Mouse (Mus musculus): ENCODE data around the gene Ubald2. TPM values are rescaled to one million over a fixed set of nuclear protein-coding genes. Genes with fewer than 3 reads are reported as not detected.

Ubald2 gene
- total and polyA plus RNA-seq, 3 experiments: 56.8 to 77.7 TPM; not detected in 1

DNA sequence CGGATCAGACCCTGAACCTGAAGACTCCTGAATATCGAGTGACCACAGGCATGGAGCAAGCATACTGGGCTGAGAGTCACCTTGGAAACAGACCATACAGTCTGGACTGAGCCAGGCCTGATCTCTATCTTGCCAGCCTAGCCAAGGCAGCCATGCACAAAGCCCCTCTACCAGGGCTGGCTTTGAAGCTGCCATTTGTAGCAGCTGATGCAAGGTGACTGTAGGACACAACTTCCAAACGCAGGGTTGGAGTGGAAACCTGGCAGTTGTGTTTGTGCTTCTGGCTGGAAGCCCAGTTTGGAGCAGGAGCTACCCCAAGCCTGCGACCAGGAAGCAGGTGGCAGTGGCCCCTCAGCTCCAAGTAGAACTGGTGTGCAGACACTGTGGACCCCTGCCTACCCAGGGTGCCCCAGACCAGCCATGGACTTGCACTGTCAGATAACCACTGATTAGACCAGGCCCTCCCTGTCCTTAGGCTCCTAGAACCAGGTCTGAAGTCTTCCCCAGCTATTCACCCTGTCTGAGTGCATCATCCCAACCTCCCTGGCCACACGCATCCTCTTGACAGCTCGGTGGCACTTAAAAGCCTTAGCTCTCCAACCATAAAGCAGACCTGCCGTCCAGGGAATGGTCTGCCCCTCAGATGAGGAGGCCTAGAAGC lies 6.6 kb downstream of the Ubald2 start:
- H3K79me2 ChIP-seq (ENCODE audit: control insufficient read depth, insufficient read depth, low read length, poor library complexity): no peaks in the 10 kb centered on the region; the same call in 1 of the 2 replicates
- no peaks in the 10 kb centered on the region for H3K9me3 ChIP-seq (replicated peaks; ENCODE audit: insufficient read depth, low read length)
- DNase-seq (ENCODE audit: low read depth, low spot score): peak; percentile 53
- H3K4me3 ChIP-seq (ENCODE audit: control insufficient read depth in 1 of 2, insufficient read depth in 1 of 2, low read depth in 2 of 2, low read length in 2 of 2): no peak overlapping the region
- no peaks in the 10 kb centered on the region for H3K27me3 ChIP-seq (ENCODE audit: control insufficient read depth in 1 of 2, insufficient read depth in 2 of 2, low read length in 2 of 2)
- H3K4me1 ChIP-seq (ENCODE audit: control insufficient read depth in 1 of 2, insufficient read depth in 2 of 2, low read length in 2 of 2): peaks cover 12 to 24% of the 10 kb centered on the region in 2 experiments
- peaks cover 0 to 19% of the 10 kb centered on the region in 2 experiments; a peak in 3 of 4 replicates for H3K36me3 ChIP-seq (ENCODE audit: control insufficient read depth in 1 of 2, insufficient read depth in 2 of 2, low read length in 2 of 2)
- H3K9ac ChIP-seq (ENCODE audit: control insufficient read depth, low read depth, low read length, poor library complexity, severe bottlenecking): no peak overlapping the region
- TF ChIP-seq USF1 (IDR thresholded peaks at IDR 0.05; ENCODE audit: low read depth, low read length) (no peak), POLR2AphosphoS2 (IDR thresholded peaks at IDR 0.05; ENCODE audit: low read length) (peak; percentile 61; the same call in 1 of the 2 replicates)
- H3K27ac ChIP-seq (ENCODE audit: control insufficient read depth, low read depth, low read length): no peak overlapping the region

DNA sequence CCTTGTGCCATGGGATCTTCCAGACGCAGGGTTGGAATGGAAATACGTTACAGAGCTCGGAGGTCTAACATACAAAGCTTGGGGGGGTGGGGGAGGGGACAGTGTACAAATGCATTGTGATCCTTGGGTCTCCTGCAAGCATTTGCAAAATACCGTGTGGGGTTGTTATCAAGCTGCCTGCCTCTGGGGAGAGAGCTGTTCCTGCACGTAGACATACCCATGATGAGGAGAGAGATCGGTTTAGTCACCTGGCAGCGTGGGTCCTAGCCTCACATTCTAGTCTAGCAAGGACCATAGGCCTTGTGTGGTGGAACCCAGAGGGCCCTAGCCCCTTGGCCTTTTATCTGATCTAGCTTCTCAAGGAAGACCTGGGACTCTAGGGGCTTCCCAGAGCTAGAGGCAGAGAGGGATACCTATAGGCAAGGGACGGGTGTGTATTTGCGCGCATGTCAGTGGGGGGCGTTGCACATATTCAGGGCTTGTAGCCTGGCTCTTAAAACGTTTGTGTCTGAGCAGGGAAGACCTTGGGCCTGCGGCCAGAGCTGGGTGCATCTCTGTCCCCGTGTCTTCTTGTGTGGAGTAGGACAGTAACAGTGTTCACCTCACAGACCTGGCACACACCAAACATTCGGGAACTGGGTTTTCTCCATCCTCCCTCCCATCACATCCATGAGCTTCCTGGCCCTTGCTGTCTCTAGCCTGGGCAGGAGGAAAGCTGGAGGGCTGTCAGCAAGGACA lies 8.4 kb downstream of the Ubald2 start:
- peaks cover 2 to 7% of the 10 kb centered on the region in 2 experiments; a peak in 3 of 4 replicates for H3K4me1 ChIP-seq (ENCODE audit: control insufficient read depth in 1 of 2, insufficient read depth in 2 of 2, low read length in 2 of 2)
- DNase-seq (ENCODE audit: low read depth, low spot score): no peak
- H3K9me3 ChIP-seq (replicated peaks; ENCODE audit: insufficient read depth, low read length): no peaks in the 10 kb centered on the region
- H3K4me3 ChIP-seq (ENCODE audit: control insufficient read depth in 1 of 2, insufficient read depth in 1 of 2, low read depth in 2 of 2, low read length in 2 of 2): no peak overlapping the region
- H3K36me3 ChIP-seq (ENCODE audit: control insufficient read depth in 1 of 2, insufficient read depth in 2 of 2, low read length in 2 of 2): peaks cover 0 to 3% of the 10 kb centered on the region in 2 experiments; a peak in 3 of 4 replicates
- TF ChIP-seq ZKSCAN1 (IDR thresholded peaks at IDR 0.05; ENCODE audit: low read depth, low read length) (no peak), BHLHE40 (IDR thresholded peaks at IDR 0.05; ENCODE audit: borderline replicate concordance, low read depth, low read length) (no peak), CHD1 (IDR thresholded peaks at IDR 0.05; ENCODE audit: low read depth, low read length) (no peak), NRF1 (IDR thresholded peaks at IDR 0.05; ENCODE audit: insufficient read depth, low read depth, low read length, poor library complexity, severe bottlenecking) (no peak), MYC (IDR thresholded peaks at IDR 0.05; ENCODE audit: low read depth, low read length) (no peak), MAX (IDR thresholded peaks at IDR 0.05; ENCODE audit: low read length) (no peak), RAD21 (IDR thresholded peaks at IDR 0.05; ENCODE audit: low read depth, low read length) (no peak), NELFE (IDR thresholded peaks at IDR 0.05; ENCODE audit: low read depth, low read length) (no peak), SMC3 (IDR thresholded peaks at IDR 0.05; ENCODE audit: low read depth, low read length) (no peak), EP300 (IDR thresholded peaks at IDR 0.05; ENCODE audit: low read depth in 1 of 2, low read length in 2 of 2) (no peak), MEF2A (IDR thresholded peaks at IDR 0.05; ENCODE audit: extremely low read depth, insufficient replicate concordance, low read depth, low read length, poor library complexity, severe bottlenecking) (no peak)
- H3K27ac ChIP-seq (ENCODE audit: control insufficient read depth, low read depth, low read length): no peak overlapping the region
- H3K79me2 ChIP-seq (ENCODE audit: control insufficient read depth, insufficient read depth, low read length, poor library complexity): no peaks in the 10 kb centered on the region
- H3K27me3 ChIP-seq (ENCODE audit: control insufficient read depth in 1 of 2, insufficient read depth in 2 of 2, low read length in 2 of 2): no peaks in the 10 kb centered on the region
- H3K9ac ChIP-seq (ENCODE audit: control insufficient read depth, low read depth, low read length, poor library complexity, severe bottlenecking): no peak overlapping the region
